Mouse (Mus musculus) neural tube, embryonic 11.5 days (tissue): ENCODE measurements around the gene Prim1. TPM values are rescaled to one million over a fixed set of nuclear protein-coding genes. Genes with fewer than 3 reads are reported as not detected.

Experiments used
- polyA plus RNA-seq: library from polyadenylated mRNA; unstranded; fragments of >200 nt; fragmentation: Nextera tagmentation; extraction: Ambion mirVana; gene quantifications from 2 replicates; pipeline ENCODE4 v1.2.1, GENCODE M21; 2014

Prim1 gene
- polyA plus RNA-seq, 1 experiment from 2014 or later, result 91.4 TPM

Other genes starting within 250 kb of the Prim1 start
- not detected in 2 replicates for gene Rdh9, start 238.8 kb upstream of the Prim1 start, polyA plus RNA-seq
- not detected in 2 replicates for gene Rdh16, start 214.0 kb upstream of the Prim1 start, polyA plus RNA-seq
- gene Rdh19, start 165.2 kb upstream of the Prim1 start, polyA plus RNA-seq, result not detected in 2 replicates
- gene Rdh16f2, start 148.7 kb upstream of the Prim1 start, polyA plus RNA-seq, result not detected in 2 replicates
- not detected in 2 replicates for gene Rdh7, start 126.4 kb upstream of the Prim1 start, polyA plus RNA-seq
- not detected in 2 replicates for gene Sdr9c7, start 116.7 kb upstream of the Prim1 start, polyA plus RNA-seq
- not detected in 2 replicates for gene Hsd17b6, start 7.6 kb upstream of the Prim1 start, polyA plus RNA-seq
- gene Naca, start 20.4 kb downstream of the Prim1 start, polyA plus RNA-seq, result 854 and 893 TPM in 2 replicates
- gene Ptges3, start 43.8 kb downstream of the Prim1 start, polyA plus RNA-seq, result 584 and 611 TPM in 2 replicates
- gene Atp5b, start 68.1 kb downstream of the Prim1 start, polyA plus RNA-seq, result 2,381 and 2,418 TPM in 2 replicates
- gene Baz2a, start 76.4 kb downstream of the Prim1 start, polyA plus RNA-seq, result 20.3 and 23.5 TPM in 2 replicates
- 17.9 and 19.9 TPM in 2 replicates for gene Rbms2, start 165.1 kb downstream of the Prim1 start, polyA plus RNA-seq
- gene Gls2, start 179.3 kb downstream of the Prim1 start, polyA plus RNA-seq, result 1.2 and 1.5 TPM in 2 replicates
- 26.2 and 28.0 TPM in 2 replicates for gene Spryd4, start 196.6 kb downstream of the Prim1 start, polyA plus RNA-seq
- gene Mip, start 210.7 kb downstream of the Prim1 start, polyA plus RNA-seq, result not detected in 2 replicates
- gene Timeless, start 216.9 kb downstream of the Prim1 start, polyA plus RNA-seq, result 58.7 and 61.2 TPM in 2 replicates
- gene Apon, start 238.9 kb downstream of the Prim1 start, polyA plus RNA-seq, result 0.99 TPM in 1 of 2 replicates, not detected in the other